Mouse (Mus musculus): Measurements from ENCODE around the gene Aldh3a1. TPM values are rescaled to one million over a fixed set of nuclear protein-coding genes. Genes with fewer than 3 reads are reported as not detected.
"Not testable (repeated sequence)": the region's sequence is repeated elsewhere in the genome, so short reads cannot be mapped to it uniquely, and the experiment has no call there.

Aldh3a1 gene
- polyA plus RNA-seq, 1 experiment from 2014 or later, result not detected

DNA sequence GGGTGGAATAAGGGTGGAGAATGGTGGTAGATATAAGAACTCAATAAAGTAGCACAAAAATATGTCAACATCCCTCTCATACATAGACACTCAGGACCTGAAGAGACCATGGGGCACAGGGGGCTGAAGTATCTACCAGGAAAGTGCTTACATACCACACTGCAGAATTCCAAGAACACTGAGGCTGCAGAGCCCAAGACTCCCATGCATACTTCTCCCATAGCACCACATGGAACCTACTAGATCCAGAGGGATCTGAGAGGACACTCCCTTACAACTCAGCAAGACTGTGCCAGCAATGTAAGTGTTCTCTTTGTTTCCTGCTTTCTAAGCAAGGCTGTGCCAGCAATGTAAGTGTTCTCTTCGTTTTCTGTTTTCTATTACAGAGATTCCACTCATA, 23.5 kb upstream of the Aldh3a1 start:
- H3K4me3 ChIP-seq (ENCODE audit: low read depth, low read length), result no peak overlapping the region
- no peak for ATAC-seq (replicated peaks; ENCODE audit: low FRiP score)

DNA sequence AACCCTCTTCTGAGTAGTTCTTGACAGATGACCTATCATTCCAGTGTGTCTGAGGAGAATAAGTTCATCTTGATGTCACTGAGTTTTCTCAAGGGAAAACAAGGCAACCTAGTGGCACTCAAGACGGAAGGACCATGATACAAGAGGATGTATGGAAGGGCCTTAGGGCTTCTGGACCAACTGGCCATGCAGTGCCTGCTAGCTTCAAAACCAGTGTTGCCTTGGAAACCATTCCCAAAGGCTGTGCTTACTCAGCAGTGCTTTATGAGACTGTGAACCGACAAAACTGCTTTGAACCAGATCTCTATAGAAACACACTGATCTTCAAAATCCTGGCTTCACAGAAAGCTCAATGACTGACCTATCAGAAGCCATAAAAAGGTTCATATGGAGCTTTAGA, 16.6 kb upstream of the Aldh3a1 start:
- Histone ChIP-seq H3K9ac (ENCODE audit: low read depth, low read length) (no peak overlapping the region), H3K4me2 (no peak overlapping the region), H3K27ac (ENCODE audit: low read depth, low read length) (no peak overlapping the region), H3K27me3 (replicated peaks; ENCODE audit: control insufficient read depth, insufficient read depth, low read length) (0 out of 2 replicates have a peak, but pooled peaks cover 3% of the 10 kb centered on the region), H3K9me3 (ENCODE audit: control insufficient read depth, low read length) (no peaks in the 10 kb centered on the region), H3K36me3 (ENCODE audit: control insufficient read depth, insufficient read depth, low read length) (no peaks in the 10 kb centered on the region), H3K4me3 (ENCODE audit: low read depth, low read length) (no peak overlapping the region), H3K4me1 (replicated peaks; ENCODE audit: control insufficient read depth, insufficient read depth, low read length) (no peaks in the 10 kb centered on the region)
- WGBS, result 81% methylated on average over 2 of the region's 2 CpGs
- ATAC-seq (replicated peaks; ENCODE audit: low FRiP score) (no peak), DNase-seq (ENCODE audit: low spot score) (no peak)

More for the DNA sequence above, 23.5 kb upstream of the Aldh3a1 start:
- no peaks in the 10 kb centered on the region for H3K9me3 ChIP-seq (ENCODE audit: control insufficient read depth, low read length)
- no peak overlapping the region for H3K9ac ChIP-seq (ENCODE audit: low read depth, low read length)
- no peak for DNase-seq (ENCODE audit: low spot score)
- H3K27me3 ChIP-seq (replicated peaks; ENCODE audit: control insufficient read depth, insufficient read depth, low read length), result no peaks in the 10 kb centered on the region
- H3K4me2 ChIP-seq, result no peak overlapping the region
- no peaks in the 10 kb centered on the region for H3K36me3 ChIP-seq (ENCODE audit: control insufficient read depth, insufficient read depth, low read length)
- 72% methylated on average over 1 of the region's 1 CpGs for WGBS
- no peak overlapping the region for H3K27ac ChIP-seq (ENCODE audit: low read depth, low read length)
- no peaks in the 10 kb centered on the region for H3K4me1 ChIP-seq (replicated peaks; ENCODE audit: control insufficient read depth, insufficient read depth, low read length)

DNA sequence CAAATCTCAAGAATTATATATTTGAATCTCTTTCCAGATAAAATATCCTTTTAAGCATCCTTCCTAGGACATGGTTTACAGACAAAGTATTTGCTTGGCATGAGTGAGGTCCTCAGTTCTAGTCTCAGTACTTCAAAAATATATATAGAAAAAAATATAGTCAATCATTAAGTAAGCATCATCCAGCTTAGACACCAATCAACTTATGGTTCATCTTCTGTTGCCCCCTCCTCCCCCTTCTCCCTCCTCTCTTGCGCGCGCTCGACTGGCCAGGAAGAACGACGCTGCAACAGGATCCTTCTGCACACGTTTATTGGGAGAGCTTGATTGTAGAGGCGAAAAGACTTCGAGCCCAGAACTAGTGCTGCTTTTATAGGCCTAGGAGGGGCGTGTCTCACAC, 15.2 kb upstream of the Aldh3a1 start:
- not testable (repeated sequence) for DNase-seq (ENCODE audit: low spot score); H3K27ac ChIP-seq (ENCODE audit: low read depth, low read length); H3K36me3 ChIP-seq (ENCODE audit: control insufficient read depth, insufficient read depth, low read length); H3K27me3 ChIP-seq (replicated peaks; ENCODE audit: control insufficient read depth, insufficient read depth, low read length); H3K4me1 ChIP-seq (replicated peaks; ENCODE audit: control insufficient read depth, insufficient read depth, low read length); ATAC-seq (replicated peaks; ENCODE audit: low FRiP score); H3K9me3 ChIP-seq (ENCODE audit: control insufficient read depth, low read length); H3K4me3 ChIP-seq (ENCODE audit: low read depth, low read length); H3K4me2 ChIP-seq; H3K9ac ChIP-seq (ENCODE audit: low read depth, low read length)
- WGBS, result 93% methylated on average over 7 of the region's 10 CpGs

- 93% methylated on average over 2 of the region's 2 CpGs for WGBS
- ATAC-seq (replicated peaks; ENCODE audit: low FRiP score) (no peak), DNase-seq (ENCODE audit: low spot score) (no peak)
- H3K4me3 ChIP-seq (ENCODE audit: low read depth, low read length), result no peak overlapping the region
- H3K4me1 ChIP-seq (replicated peaks; ENCODE audit: control insufficient read depth, insufficient read depth, low read length), result no peaks in the 10 kb centered on the region
- no peak overlapping the region for H3K27ac ChIP-seq (ENCODE audit: low read depth, low read length)
- no peak overlapping the region for H3K4me2 ChIP-seq
- H3K27me3 ChIP-seq (replicated peaks; ENCODE audit: control insufficient read depth, insufficient read depth, low read length), result 0 out of 2 replicates have a peak, but pooled peaks cover 3% of the 10 kb centered on the region
- no peak overlapping the region for H3K9ac ChIP-seq (ENCODE audit: low read depth, low read length)
- no peaks in the 10 kb centered on the region for H3K36me3 ChIP-seq (ENCODE audit: control insufficient read depth, insufficient read depth, low read length)
- H3K9me3 ChIP-seq (ENCODE audit: control insufficient read depth, low read length), result no peaks in the 10 kb centered on the region
These were observed 14.6 kb upstream of the Aldh3a1 start for GRCm38 (mm10) chr11:61192779-61193178.

GRCm38 (mm10) chr11:61193392-61193791, 13.9 kb upstream of the Aldh3a1 start:
- no peak overlapping the region for H3K4me3 ChIP-seq (ENCODE audit: low read depth, low read length)
- H3K36me3 ChIP-seq (ENCODE audit: control insufficient read depth, insufficient read depth, low read length), result no peaks in the 10 kb centered on the region
- no peak overlapping the region for H3K4me2 ChIP-seq
- DNase-seq (ENCODE audit: low spot score), result peak; percentile 68
- H3K4me1 ChIP-seq (replicated peaks; ENCODE audit: control insufficient read depth, insufficient read depth, low read length), result no peaks in the 10 kb centered on the region
- no peak for ATAC-seq (replicated peaks; ENCODE audit: low FRiP score)
- no peaks in the 10 kb centered on the region for H3K9me3 ChIP-seq (ENCODE audit: control insufficient read depth, low read length)
- 7% methylated on average over 9 of the region's 9 CpGs for WGBS
- 0 out of 2 replicates have a peak, but pooled peaks cover 3% of the 10 kb centered on the region for H3K27me3 ChIP-seq (replicated peaks; ENCODE audit: control insufficient read depth, insufficient read depth, low read length)
- H3K9ac ChIP-seq (ENCODE audit: low read depth, low read length), result no peak overlapping the region
- H3K27ac ChIP-seq (ENCODE audit: low read depth, low read length), result no peak overlapping the region

DNA sequence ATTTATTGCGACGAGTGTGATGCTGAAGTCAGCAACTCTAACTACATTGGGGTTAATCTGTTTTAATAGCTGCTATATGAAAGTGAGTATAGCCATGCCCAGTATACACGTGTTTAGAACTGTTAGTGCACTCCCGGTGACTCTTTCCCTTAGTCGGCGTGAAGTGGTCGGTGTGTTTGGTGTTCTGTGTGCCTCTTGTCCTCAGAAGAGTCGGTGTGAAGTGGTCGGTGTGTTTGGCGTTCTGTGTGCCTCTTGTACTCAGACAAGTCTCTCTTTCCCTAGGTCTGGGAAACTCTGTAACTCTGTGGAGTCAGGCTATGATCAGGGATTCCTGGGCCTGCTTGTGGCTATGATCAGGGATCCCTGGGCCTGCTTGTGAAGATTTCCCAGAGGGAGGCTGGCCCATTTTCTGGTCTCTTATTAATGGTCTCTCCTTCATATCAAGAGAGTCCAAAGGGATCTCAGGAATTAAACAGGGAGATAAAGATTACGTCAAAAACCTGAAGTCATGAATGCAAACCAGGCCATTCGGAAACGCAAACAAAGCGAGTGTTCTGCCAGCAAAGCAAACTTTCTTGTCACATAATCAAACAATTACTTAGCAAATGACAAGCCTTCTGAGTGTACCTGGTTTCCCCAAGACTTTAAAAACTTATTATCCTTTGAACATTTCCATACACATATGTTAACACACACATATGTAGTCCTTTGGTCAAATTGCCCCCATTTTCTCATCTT, 10.6 kb upstream of the Aldh3a1 start:
- Histone ChIP-seq H3K9ac (ENCODE audit: low read depth, low read length) (no peak overlapping the region), H3K4me3 (ENCODE audit: low read depth, low read length) (no peak overlapping the region), H3K27ac (ENCODE audit: low read depth, low read length) (no peak overlapping the region), H3K27me3 (replicated peaks; ENCODE audit: control insufficient read depth, insufficient read depth, low read length) (0 out of 2 replicates have a peak, but pooled peaks cover 3% of the 10 kb centered on the region), H3K9me3 (ENCODE audit: control insufficient read depth, low read length) (no peaks in the 10 kb centered on the region), H3K36me3 (ENCODE audit: control insufficient read depth, insufficient read depth, low read length) (no peaks in the 10 kb centered on the region), H3K4me1 (replicated peaks; ENCODE audit: control insufficient read depth, insufficient read depth, low read length) (no peaks in the 10 kb centered on the region), H3K4me2 (no peak overlapping the region)
- 80% methylated on average over 14 of the region's 14 CpGs for WGBS
- ATAC-seq (replicated peaks; ENCODE audit: low FRiP score) (no peak), DNase-seq (ENCODE audit: low spot score) (no peak)

GRCm38 (mm10) chr11:61197935-61198334, 9.4 kb upstream of the Aldh3a1 start:
- no peak overlapping the region for H3K9ac ChIP-seq (ENCODE audit: low read depth, low read length)
- ATAC-seq (replicated peaks; ENCODE audit: low FRiP score) (no peak), DNase-seq (ENCODE audit: low spot score) (no peak)
- H3K36me3 ChIP-seq (ENCODE audit: control insufficient read depth, insufficient read depth, low read length), result no peaks in the 10 kb centered on the region
- no peaks in the 10 kb centered on the region for H3K9me3 ChIP-seq (ENCODE audit: control insufficient read depth, low read length)
- H3K27me3 ChIP-seq (replicated peaks; ENCODE audit: control insufficient read depth, insufficient read depth, low read length), result 0 out of 2 replicates have a peak, but pooled peaks cover 3% of the 10 kb centered on the region
- H3K4me1 ChIP-seq (replicated peaks; ENCODE audit: control insufficient read depth, insufficient read depth, low read length), result no peaks in the 10 kb centered on the region
- no peak overlapping the region for H3K27ac ChIP-seq (ENCODE audit: low read depth, low read length)
- H3K4me2 ChIP-seq, result no peak overlapping the region
- H3K4me3 ChIP-seq (ENCODE audit: low read depth, low read length), result no peak overlapping the region

- Histone ChIP-seq H3K4me2 (no peak overlapping the region), H3K36me3 (ENCODE audit: control insufficient read depth, insufficient read depth, low read length) (no peaks in the 10 kb centered on the region), H3K4me3 (ENCODE audit: low read depth, low read length) (no peak overlapping the region), H3K9me3 (ENCODE audit: control insufficient read depth, low read length) (no peaks in the 10 kb centered on the region), H3K4me1 (replicated peaks; ENCODE audit: control insufficient read depth, insufficient read depth, low read length) (no peaks in the 10 kb centered on the region), H3K27ac (ENCODE audit: low read depth, low read length) (no peak overlapping the region), H3K27me3 (replicated peaks; ENCODE audit: control insufficient read depth, insufficient read depth, low read length) (no peaks in the 10 kb centered on the region), H3K9ac (ENCODE audit: low read depth, low read length) (no peak overlapping the region)
- no peak for ATAC-seq (replicated peaks; ENCODE audit: low FRiP score)
- DNase-seq (ENCODE audit: low spot score), result no peak
- 75% methylated on average over 4 of the region's 4 CpGs for WGBS
These were observed 7.5 kb upstream of the Aldh3a1 start for GRCm38 (mm10) chr11:61199620-61200362.

GRCm38 (mm10) chr11:61202186-61202585, 5.2 kb upstream of the Aldh3a1 start:
- WGBS, result 82% methylated on average over 6 of the region's 6 CpGs
- H3K4me1 ChIP-seq (replicated peaks; ENCODE audit: control insufficient read depth, insufficient read depth, low read length), result no peaks in the 10 kb centered on the region
- no peaks in the 10 kb centered on the region for H3K27me3 ChIP-seq (replicated peaks; ENCODE audit: control insufficient read depth, insufficient read depth, low read length)
- H3K36me3 ChIP-seq (ENCODE audit: control insufficient read depth, insufficient read depth, low read length), result no peaks in the 10 kb centered on the region
- no peak overlapping the region for H3K4me3 ChIP-seq (ENCODE audit: low read depth, low read length)
- no peaks in the 10 kb centered on the region for H3K9me3 ChIP-seq (ENCODE audit: control insufficient read depth, low read length)
- DNase-seq (ENCODE audit: low spot score) (no peak), ATAC-seq (replicated peaks; ENCODE audit: low FRiP score) (no peak)
- H3K4me2 ChIP-seq, result no peak overlapping the region
- H3K27ac ChIP-seq (ENCODE audit: low read depth, low read length), result no peak overlapping the region
- no peak overlapping the region for H3K9ac ChIP-seq (ENCODE audit: low read depth, low read length)
